Mouse (Mus musculus): ENCODE data around the gene Fgfr1op.
"Not testable (repeated sequence)": the region's sequence is repeated elsewhere in the genome, so short reads cannot be mapped to it uniquely, and the experiment has no call there.

Fgfr1op gene

DNA sequence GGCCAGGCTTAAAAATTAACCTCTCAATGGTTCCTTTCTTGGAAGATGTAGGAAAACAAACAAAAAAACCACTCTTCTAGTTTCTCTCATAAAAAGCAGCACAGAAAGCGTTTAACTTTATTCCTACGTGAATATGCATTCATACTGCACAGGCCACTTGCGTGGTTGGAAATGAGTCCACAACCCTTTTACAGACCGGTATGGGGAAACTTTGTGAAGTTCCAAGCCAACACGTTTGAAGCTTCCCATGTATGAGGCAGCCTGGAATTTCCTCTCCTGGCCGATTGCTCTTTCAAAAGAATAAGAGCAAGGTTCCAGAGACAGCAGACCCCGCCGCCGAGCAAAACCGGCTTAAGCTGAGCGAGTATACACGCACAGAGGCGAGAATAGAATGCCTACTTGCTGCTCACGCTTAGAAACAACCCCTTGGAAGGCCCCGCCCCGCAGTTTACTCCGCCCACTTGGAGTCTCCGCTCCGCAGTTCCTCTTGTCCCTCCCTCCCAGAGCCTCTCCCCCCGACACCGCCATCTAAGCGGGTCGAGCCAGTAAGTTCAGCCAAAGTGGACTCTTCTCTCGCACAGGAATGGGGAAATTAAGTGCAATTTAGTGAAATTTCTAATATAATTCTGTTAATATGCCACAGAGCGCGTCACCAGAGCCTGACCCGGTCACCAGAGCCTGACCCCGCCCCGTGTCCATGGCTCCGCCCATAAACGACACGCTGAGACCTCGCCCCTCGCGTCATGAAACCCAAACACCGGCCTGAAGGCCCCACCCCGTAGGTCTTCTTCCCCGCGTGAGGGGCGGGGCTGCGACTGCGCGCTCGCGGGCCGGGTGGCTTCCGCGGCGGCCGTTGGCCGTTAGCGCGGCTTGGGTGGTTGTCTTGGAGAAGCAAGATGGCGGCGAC lies at the start of gene Fgfr1op:
Gene Fgfr1op, plus strand, starts transcription at position 801 of the 907 bp plus-strand sequence.
- DNase-seq: peak; percentile 56

GRCm38 (mm10) chr17:8116378-8116777 lies 48.9 kb upstream of the Fgfr1op start:
- DNase-seq: peak; percentile 37

- not testable (repeated sequence) for DNase-seq
Observed at GRCm38 (mm10) chr17:8116928-8117327, 48.4 kb upstream of the Fgfr1op start.

- not testable (repeated sequence) for DNase-seq
Observed at GRCm38 (mm10) chr17:8122974-8123373, 42.3 kb upstream of the Fgfr1op start.

GRCm38 (mm10) chr17:8124586-8124985 lies 40.7 kb upstream of the Fgfr1op start:
- DNase-seq: not testable (repeated sequence)

- not testable (repeated sequence) for DNase-seq
Observed at GRCm38 (mm10) chr17:8128326-8128993, 36.8 kb upstream of the Fgfr1op start.

DNA sequence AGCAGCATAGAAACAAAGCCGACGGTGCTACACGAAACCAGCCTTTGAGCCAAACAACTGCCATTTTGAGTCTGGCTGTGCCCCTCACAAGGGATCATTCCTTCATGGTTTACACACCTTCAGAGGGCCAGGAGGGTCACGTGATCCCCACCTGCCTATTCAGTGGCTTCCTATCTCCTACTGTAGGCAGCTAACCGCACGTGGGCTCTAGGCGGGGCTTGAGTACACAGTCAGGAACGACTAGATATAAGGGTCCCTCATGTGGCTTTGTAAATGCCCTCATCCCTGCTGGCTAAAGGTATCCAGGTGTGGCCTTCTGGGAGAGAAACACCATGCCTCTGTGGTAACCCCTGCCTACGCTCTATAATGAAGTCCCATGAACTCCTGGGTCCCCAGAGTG lies 35.7 kb upstream of the Fgfr1op start:
- not testable (repeated sequence) for DNase-seq

DNA sequence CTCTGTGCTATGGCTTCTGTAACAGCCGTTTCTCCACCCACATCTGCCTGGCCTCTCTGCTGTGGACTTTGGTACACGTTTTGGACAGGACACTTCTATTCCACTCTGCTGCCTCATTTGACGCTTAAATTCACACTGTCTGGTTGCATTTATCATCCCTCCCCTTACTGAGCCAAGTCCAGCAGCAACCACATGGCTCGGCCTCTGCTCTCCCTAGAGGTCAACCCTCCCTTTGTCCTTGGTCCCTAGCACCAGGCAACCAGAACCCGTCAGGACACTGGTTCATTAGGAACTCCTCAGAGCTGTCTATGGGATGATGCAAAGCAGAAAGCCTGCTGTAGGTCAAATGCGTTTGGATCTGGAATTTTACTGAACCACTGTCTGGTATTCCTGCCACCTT lies 34.5 kb upstream of the Fgfr1op start:
- not testable (repeated sequence) for DNase-seq

DNA sequence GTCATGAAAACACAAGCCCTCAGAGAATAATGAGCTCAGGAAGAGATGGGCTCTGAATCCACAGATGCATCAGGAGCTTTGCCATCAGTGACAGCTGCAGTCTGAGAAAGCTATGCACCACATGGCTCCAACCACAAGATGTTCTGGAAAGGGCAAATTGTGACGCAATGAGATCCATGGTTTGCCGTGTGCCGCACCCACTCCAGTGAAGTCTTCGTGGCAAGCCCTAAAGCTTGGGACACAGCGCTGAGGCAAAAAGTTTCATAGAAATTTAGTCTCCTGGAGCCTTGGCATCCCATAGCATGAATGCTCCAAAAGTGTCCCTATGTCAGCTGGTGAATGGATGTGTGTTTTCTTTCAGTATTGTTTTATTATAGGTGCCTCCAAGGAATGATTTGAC lies 27.2 kb upstream of the Fgfr1op start:
- DNase-seq: not testable (repeated sequence)

DNA sequence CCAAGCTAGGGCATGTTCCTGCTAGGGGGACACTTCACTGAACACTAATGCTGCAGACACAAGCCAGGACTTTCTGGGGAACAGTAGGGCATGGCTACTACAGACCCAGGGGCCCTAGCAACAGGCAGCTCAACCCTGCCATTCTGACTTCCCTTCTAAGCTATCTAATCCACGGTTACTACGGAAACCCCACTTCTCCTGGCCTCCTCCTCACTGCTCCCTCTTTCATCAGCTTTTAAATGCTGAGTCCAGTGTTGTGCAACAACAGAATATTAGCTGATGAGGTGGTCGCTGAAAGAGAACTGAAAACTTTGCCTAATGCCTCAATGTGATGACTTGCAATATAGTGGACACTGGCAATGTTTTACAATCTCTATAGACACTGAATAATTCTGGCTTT lies 25.1 kb upstream of the Fgfr1op start:
- DNase-seq: not testable (repeated sequence)

DNA sequence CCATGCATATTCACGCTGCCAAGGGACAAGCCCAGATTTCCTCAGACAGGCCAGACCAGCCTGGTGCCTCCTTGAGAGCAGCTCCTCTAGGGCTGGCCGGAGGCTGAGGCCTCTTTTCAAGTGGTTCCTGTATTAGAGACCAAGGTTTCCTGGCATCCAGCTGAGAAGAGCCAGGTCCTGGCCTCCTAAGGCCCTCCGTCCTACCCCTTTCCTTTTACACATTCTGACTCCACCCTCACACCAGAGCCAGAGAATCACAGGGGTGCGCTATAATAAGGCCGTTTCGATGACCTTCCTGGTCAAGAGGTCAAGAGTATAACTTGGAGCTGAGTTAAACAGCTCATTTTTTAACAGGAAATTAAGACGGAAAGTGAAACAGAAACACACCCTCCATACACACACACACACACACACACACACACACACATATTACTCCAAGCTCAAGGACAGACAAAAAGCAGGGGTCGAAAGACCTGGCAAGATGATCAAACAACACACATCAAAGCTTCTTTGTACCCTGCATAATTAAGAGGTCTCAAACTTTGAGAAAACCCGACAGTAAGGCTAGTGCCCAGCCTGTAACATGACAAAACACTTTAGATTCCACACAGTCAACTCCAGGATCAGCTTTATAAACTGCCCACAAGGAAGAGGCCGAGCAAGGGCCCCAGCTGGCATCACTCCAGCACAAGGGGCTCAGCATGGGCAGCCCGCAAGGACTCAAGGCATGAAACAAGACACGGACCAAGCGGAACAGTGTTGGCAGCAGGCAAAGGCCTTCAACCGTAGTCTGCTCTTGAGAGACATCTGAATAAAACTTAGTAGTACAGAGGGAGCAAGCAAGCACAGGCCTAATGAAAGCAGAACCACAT lies 21.3 kb upstream of the Fgfr1op start:
- DNase-seq: not testable (repeated sequence)

DNA sequence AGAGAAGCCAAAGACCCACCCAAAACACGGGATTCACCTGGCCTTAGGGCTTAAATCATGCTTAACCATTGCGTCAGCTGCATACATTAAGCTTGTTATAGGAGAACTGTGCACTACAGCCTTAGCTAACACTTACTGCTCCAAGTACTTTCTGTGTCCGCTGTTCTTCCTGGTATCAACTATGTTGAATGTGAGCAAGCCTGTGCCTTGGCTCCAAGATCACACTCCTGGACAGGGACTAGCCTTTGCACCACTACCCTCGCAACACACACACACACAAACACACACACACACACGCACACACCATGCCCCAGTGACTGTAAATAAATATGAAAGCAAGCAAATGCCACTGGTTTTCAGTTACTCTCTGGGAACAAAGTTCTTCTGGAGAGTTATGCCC lies 18.4 kb upstream of the Fgfr1op start:
- not testable (repeated sequence) for DNase-seq

- peak; percentile 55 for DNase-seq
Observed at GRCm38 (mm10) chr17:8147439-8148316, 17.6 kb upstream of the Fgfr1op start, which contains the start of the genes Gm49673 and Rnaset2a. Gene Gm49673, minus strand, starts transcription at chr17:8147788. Gene Rnaset2a, minus strand, starts transcription at chr17:8148097.

DNA sequence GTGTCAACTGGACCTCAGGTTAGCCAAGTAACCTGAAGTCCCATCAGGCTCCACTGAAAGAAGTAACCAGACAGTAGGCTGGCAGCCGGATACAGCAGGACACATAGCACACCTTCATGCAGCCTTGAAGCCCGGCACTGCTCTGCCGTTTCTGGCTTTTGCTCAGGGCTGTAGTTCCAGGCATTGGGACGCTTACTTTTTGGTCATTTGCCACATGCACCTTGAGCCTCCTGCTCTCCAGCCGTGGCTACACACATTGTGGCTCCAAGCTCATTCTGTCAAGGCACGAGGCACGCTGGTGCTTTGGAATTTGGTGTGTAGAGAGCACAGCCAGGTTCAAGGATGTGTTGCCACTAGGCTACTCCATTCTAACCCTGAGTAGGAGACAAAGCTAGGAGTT lies 10.3 kb upstream of the Fgfr1op start:
- DNase-seq: not testable (repeated sequence)

- not testable (repeated sequence) for DNase-seq
Observed at GRCm38 (mm10) chr17:8155982-8156381, 9.3 kb upstream of the Fgfr1op start.

GRCm38 (mm10) chr17:8158627-8159026 lies 6.7 kb upstream of the Fgfr1op start:
- not testable (repeated sequence) for DNase-seq

DNA sequence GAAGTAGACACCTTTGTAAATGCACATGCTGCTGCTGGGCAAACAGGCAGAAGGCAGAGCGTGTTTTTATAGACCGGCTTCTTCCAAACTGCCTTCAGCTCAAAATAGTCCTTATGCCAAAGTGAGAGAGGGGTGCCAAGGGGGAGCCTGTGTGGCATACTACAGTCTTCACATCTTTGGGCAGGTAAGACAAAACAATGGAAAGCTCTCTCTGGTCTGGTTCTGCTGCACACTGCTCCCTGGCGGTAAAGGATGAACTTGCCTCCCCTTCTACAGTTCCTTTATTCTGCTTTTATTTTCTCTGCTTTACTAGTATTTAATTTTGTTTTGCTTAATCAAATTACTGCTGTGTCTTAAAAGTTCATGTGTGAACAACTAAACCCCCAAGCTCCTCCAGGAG lies 4.3 kb upstream of the Fgfr1op start:
- DNase-seq: peak; percentile 76

DNA sequence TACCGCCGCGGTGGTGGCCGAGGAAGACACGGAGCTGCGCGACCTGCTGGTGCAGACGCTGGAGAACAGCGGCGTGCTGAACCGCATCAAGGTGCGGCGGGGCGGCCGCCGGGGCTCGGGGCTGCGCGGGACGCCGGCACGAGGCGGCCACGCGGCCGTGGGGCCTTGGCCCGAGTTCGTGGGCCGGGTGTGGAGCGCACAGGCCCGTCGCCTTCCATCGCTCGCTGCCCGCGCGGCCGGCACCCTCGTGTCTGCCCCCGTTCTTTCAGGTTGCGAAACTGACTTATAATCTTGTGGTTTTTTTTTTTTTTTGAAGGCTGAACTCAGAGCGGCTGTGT lies 276 bp downstream of the Fgfr1op start:
- peak; percentile 63 for DNase-seq

- not testable (repeated sequence) for DNase-seq
Observed at GRCm38 (mm10) chr17:8165977-8166376, 676 bp downstream of the Fgfr1op start.

DNA sequence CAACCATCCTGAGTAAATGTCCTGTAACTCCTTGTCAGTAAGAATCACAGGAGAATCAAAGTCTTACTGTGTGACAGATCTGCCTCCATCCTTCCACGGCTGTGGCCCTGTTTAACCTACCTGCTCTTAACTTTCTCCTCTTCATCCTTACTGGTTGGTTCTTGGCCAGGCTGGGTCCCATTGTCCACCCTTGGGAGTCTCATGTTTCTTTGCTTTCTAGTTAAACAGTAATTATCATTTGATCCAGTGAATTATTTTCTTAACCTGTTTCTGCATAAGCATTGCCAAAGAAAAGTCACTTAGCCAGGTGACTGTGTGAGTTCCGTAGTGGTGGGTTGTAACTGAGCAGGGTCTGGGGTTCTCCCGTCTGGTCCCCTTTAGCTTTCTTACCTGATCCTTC lies 1.2 kb downstream of the Fgfr1op start:
- DNase-seq: not testable (repeated sequence)

DNA sequence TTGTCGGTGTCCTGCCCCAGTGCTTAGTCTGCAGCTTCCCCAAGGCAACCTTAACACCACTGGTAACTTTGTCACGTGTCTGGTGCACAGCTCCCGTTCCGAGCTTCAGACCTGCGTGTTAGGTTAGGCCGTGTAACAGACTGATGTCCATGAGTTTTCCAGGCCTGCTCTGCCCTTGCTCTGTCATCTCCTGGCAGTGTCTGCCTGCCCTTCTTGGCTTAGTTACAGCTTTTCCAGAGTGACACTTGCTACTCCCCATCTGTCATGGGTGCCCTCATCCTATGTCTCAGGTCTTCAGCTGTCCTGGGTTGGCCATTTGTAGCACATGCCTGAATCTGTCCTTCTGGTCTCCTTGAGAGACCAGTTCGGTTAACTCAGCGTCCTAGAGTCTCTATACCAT lies 2.1 kb downstream of the Fgfr1op start:
- DNase-seq: not testable (repeated sequence)

- DNase-seq: no peak
Observed at GRCm38 (mm10) chr17:8170331-8170730, 5.0 kb downstream of the Fgfr1op start.

Measured in thymus, postnatal 4 days (tissue).